Mouse (Mus musculus) left cerebral cortex, adult 2 months (tissue): ENCODE results near the gene Clec18a. TPM values are rescaled to one million over a fixed set of nuclear protein-coding genes. Genes with fewer than 3 reads are reported as not detected.
A peak's percentile ranks its signal among the peaks of the same experiment; 100 is the strongest.
"Not testable (repeated sequence)": the region's sequence is repeated elsewhere in the genome, so short reads cannot be mapped to it uniquely, and the experiment has no call there.

Source experiments
- DNase-seq, 2 experiments: peaks; one replicate each; pipeline ENCODE4 v3.0.0; 2021 to 2022; ENCODE audit warnings: low spot score in 2 of 2, mixed read lengths in 1 of 2; ENCODE audit errors: extremely low spot score in 1 of 2
- H3K27ac ChIP-seq: fragments of 200-600 bp; 2 replicates; pipeline ENCODE4 v1.8.1; 2022
- H3K4me3 ChIP-seq: fragments of 200-600 bp; 2 replicates; pipeline ENCODE4 v1.8.1; 2022
- CTCF ChIP-seq: fragments of 200-600 bp; IDR thresholded peaks from 2 replicates; pipeline ENCODE4 v1.8.1; 2022; ENCODE audit warnings: antibody characterized with exemption, mild to moderate bottlenecking, moderate library complexity
- intact Hi-C: fragments of 180-260 bp; cut with DNase I; formaldehyde crosslinking; loops from one replicate; pipeline ENCODE4 v1.15.1; 2025
- long read RNA-seq, 2 experiments: library from polyadenylated mRNA; stranded (forward); transcript quantifications; one replicate each; pipeline ENCODE4 v2.0.0; 2021; ENCODE audit warnings: borderline mapping rate in 2 of 2
- total RNA-seq, 2 experiments: library from RNA; stranded (reverse); gene quantifications; 2 replicates each; pipeline ENCODE4 v1.2.3; 2021

The Clec18a gene
- total RNA-seq, result 1 to 10 TPM; 3.7 to 6.4 TPM
- long read RNA-seq, experiment 1, partial matches to known transcripts, result 2 of 8 reads
- long read RNA-seq, experiment 1, other reads (novel, unspliced or antisense), result 6 of 8 reads
- long read RNA-seq, experiment 2, partial matches to known transcripts, result 1 of 9 reads
- long read RNA-seq, experiment 2, other reads (novel, unspliced or antisense), result 8 of 9 reads

GRCm38 (mm10) chr8:111092326-111092725 is at the start of gene Clec18a:
Gene Clec18a, minus strand, starts transcription at chr8:111092426.
- H3K4me3 ChIP-seq, DNase-seq, H3K27ac ChIP-seq: not testable (repeated sequence)
- intact Hi-C loops, result loop anchor here (5.0 kb wide), 2 partner anchors 245 to 340 kb away; partner anchors contain the start of genes Cog4 and Sf3b3

- intact Hi-C loops, result no loop called here
- no peak for DNase-seq
- TF ChIP-seq CTCF, result no peak
- Histone ChIP-seq H3K4me3 (no peak overlapping the region), H3K27ac (no peak overlapping the region)
These were observed 38.5 kb upstream of the Clec18a start for GRCm38 (mm10) chr8:111130756-111131155.

- Histone ChIP-seq H3K4me3 (no peak overlapping the region), H3K27ac (no peak overlapping the region)
- intact Hi-C loops, result no loop called here
- TF ChIP-seq CTCF, result no peak
- no peak for DNase-seq
These were observed 27.3 kb upstream of the Clec18a start for GRCm38 (mm10) chr8:111119481-111119880.

- intact Hi-C loops, result no loop called here
- TF ChIP-seq CTCF, result no peak
- no peak overlapping the region for H3K4me3 ChIP-seq
- H3K27ac ChIP-seq, result no peak overlapping the region
- no peak for DNase-seq
These were observed 22.7 kb upstream of the Clec18a start for GRCm38 (mm10) chr8:111114891-111115290.

- DNase-seq, result peak; percentile 16 to 17
- intact Hi-C loops, result loop anchor here (5.0 kb wide), 3 partner anchors 47 to 343 kb away; partner anchors contain the start of genes Cog4 and Sf3b3
- H3K27ac ChIP-seq, result peak overlapping the region; percentile 97
- H3K4me3 ChIP-seq, result peak overlapping the region; percentile 89
These were observed 2.6 kb upstream of the Clec18a start for GRCm38 (mm10) chr8:111094719-111095302.

- peak; percentile 91 to 92 for DNase-seq
- H3K4me3 ChIP-seq, result peak within 1 kb of the TSS; percentile 89
- H3K27ac ChIP-seq, result peak within 1 kb of the TSS; percentile 97
- intact Hi-C loops, result loop anchor here (5.0 kb wide), 2 partner anchors 247 to 342 kb away; partner anchors contain the start of genes Cog4 and Sf3b3
- TF ChIP-seq CTCF, result no peak
These were observed 1.9 kb upstream of the Clec18a start, which contains the start of gene Pdpr for GRCm38 (mm10) chr8:111093865-111094718. Gene Pdpr, plus strand, starts transcription at chr8:111094630.

GRCm38 (mm10) chr8:111091706-111092105 is 520 bp downstream of the Clec18a start:
- Histone ChIP-seq H3K4me3 (no peak overlapping the region), H3K27ac (no peak overlapping the region)
- no peak for DNase-seq
- TF ChIP-seq CTCF, result no peak
- intact Hi-C loops, result loop anchor here (5.0 kb wide), 2 partner anchors 244 to 339 kb away; partner anchors contain the start of genes Cog4 and Sf3b3

GRCm38 (mm10) chr8:111090126-111090525 is 2.1 kb downstream of the Clec18a start:
- Histone ChIP-seq H3K27ac (no peak overlapping the region), H3K4me3 (no peak overlapping the region)
- peak; percentile 85 for TF ChIP-seq CTCF
- intact Hi-C loops, result loop anchor here (1.0 to 5.0 kb wide), 3 partner anchors 34 to 338 kb away; partner anchors contain the start of genes Cog4, Exosc6 and Sf3b3
- DNase-seq, result peak; percentile 64 to 79

- intact Hi-C loops, H3K4me3 ChIP-seq, DNase-seq, H3K27ac ChIP-seq: not testable (repeated sequence)
These were observed 8.3 kb downstream of the Clec18a start for GRCm38 (mm10) chr8:111083936-111084335.

GRCm38 (mm10) chr8:111081580-111082258 is 10.5 kb downstream of the Clec18a start:
- no peak for DNase-seq
- Histone ChIP-seq H3K4me3 (no peak overlapping the region), H3K27ac (no peak overlapping the region)
- no peak for TF ChIP-seq CTCF
- intact Hi-C loops, result no loop called here

- intact Hi-C loops, result no loop called here
- peak; percentile 21; the same call in 1 of the 2 replicates for TF ChIP-seq CTCF
- no peak overlapping the region for H3K4me3 ChIP-seq
- H3K27ac ChIP-seq, result no peak overlapping the region
- DNase-seq, result no peak
These were observed 12.4 kb downstream of the Clec18a start for GRCm38 (mm10) chr8:111079861-111080271.
